Mouse (Mus musculus): ENCODE data around the gene 1700007K13Rik. TPM values are rescaled to one million over a fixed set of nuclear protein-coding genes. Genes with fewer than 3 reads are reported as not detected.

1700007K13Rik gene
- polyA plus RNA-seq, 1 experiment: 0.35 TPM

DNA sequence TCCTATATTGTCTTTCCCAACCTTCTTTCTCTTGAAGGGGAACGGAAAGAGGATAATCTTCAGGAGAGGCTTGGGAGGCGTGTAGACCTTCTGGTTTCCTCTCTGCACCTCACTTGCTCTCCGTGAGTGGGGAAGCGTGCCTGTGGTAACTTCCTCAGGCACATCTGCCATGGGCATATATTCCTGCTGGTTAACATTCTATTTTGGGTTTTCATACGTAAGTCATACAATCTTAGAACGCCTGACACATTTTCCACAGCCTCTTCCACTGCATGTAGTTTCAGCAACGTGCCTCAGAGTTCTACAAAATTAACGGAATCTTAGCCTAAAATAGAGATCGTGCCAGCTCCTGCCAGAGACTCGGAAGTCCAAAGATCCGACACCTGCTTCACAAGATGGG, 30.7 kb downstream of the 1700007K13Rik start:
- no peak for TF ChIP-seq GATA1 (IDR thresholded peaks at IDR 0.05; ENCODE audit: low read length)

DNA sequence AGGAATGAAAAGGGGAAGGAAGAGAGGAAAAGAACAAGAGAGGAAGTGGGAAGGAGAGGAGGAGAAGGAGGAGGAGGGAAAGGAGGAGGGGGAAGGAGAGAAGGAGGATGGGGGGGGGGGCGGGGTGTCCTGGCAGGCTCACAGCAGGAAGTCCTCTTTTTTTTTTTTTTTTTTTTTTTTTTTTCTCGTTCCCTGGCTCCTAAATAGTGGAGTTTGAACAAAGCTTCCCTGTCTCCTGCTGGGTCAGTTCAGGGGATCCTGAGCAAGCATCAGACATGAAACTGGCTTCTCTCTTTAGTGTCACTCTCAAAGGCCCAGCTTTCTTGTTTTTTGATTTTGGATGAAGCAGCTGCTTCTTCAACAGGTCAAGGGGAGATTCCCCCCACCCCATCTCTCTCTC, 32.6 kb downstream of the 1700007K13Rik start:
- TF ChIP-seq GATA1 (IDR thresholded peaks at IDR 0.05; ENCODE audit: low read length): no peak

DNA sequence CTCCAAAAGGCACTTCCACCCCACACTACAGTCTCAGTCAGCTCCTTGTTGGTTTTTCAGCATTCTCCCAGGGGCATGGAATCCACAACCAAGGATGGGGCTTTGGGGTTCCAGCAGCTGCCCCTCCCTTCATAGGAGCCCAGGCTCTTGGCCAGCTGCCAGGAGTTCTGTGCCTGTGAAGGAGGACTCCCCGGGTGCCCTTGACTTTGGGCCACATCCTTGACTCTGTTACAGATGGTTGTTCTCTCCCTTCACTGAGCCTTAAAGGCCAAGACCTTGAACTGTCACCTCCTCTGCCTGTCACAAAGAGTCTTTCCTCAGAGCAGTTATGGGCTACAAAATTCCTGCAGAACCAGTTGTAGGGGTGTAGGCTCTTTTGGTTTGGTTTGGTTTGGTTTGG, 33.3 kb downstream of the 1700007K13Rik start:
- no peak for TF ChIP-seq GATA1 (IDR thresholded peaks at IDR 0.05; ENCODE audit: low read length)

DNA sequence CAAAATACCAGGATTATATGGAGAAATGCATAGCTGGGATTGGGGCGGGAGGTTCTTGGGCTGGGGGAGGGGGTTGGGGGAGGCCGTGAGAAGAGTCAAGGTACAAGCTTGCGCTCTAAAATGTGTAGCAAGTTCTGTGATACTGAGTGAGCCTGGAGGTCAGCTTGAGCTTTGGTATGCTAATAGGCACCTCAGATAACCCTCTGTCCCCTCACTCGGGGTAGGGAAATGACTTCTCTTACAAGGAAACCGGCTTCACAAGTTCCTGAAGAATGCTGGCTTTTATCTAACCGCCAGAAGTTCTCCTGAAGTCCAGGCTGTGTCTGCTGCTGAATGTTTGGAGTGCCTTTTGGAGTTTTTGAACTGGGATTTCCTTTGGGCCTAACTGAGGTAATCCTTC, 35.3 kb downstream of the 1700007K13Rik start:
- no peak for TF ChIP-seq GATA1 (IDR thresholded peaks at IDR 0.05; ENCODE audit: low read length)

DNA sequence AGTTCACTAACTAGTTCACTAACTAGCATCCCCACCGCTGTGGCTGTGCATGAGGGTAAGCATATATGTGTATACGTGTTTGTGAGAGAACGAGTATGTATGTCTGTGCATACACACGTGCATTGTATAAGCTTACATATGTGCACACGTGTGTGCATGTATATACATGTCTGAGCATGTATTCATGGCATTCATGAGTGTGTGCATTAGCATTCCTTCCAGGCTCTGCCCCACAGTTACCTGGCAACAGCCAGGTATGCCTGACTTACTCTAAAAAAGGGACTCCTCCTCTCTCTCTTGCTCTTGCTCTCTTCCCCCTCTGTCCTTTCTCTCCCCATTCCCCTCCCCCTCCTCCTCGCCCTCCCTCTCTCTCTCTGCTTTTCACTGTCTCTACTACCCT, 38.9 kb downstream of the 1700007K13Rik start:
- no peak for TF ChIP-seq GATA1 (IDR thresholded peaks at IDR 0.05; ENCODE audit: low read length)

DNA sequence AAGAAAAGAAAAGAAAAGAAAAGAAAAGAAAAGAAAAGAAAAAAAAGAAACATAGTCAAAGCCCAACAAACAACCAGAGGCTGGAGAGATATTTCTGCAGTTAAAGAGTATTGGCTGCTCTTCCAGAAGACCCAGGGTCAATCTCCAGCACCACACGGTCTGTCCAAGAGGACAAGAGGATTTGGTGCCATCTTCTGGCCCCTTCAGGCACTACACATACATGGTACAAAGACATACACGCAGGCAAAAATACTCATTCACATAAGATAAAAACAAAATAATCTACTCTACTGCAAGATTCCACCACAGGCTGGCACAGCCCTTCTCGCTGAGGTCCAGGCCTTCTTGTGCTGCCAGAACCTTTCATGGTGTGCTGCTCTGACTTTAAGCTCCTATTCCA, 43.0 kb downstream of the 1700007K13Rik start:
- TF ChIP-seq GATA1 (IDR thresholded peaks at IDR 0.05; ENCODE audit: low read length): no peak

DNA sequence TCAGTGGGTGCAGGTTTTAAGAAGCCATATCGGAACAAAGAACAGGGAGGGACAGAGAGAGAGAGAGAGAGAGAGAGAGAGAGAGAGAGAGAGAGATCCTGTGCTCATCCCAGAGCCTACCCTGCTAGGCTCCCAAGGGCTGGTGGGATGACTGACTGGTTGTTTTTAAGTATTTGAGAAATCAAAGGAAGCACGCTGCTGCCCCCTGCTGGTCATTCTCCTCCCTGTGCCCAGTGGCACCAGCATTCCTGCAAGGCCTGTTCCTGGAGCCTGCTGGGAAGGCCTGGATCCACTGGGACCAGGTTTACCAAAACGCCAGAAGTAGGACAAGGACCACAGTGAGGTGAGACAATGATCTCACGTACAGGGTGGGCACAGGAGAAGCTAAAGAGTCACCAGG, 46.2 kb downstream of the 1700007K13Rik start:
- TF ChIP-seq GATA1 (IDR thresholded peaks at IDR 0.05; ENCODE audit: low read length): no peak

DNA sequence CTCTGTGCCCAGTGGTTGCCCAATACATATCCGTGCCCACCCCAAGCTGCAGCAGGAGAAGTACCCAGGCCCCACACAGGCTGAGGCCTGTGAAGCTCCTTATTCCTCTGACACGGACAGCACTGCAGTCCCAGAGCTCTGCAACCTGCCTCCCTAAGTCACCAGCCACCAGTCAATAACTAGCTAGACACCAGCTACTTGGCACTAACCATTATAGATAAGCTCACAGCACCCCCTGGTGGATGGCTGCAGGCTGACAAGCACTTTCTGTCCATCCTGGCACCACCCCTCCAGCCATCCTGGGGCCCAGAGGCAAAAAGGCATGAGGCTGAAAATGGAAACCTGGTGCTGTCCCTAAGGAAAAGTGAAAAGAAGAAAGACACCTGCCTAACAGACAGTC, 48.1 kb downstream of the 1700007K13Rik start:
- no peak for TF ChIP-seq GATA1 (IDR thresholded peaks at IDR 0.05; ENCODE audit: low read length)

DNA sequence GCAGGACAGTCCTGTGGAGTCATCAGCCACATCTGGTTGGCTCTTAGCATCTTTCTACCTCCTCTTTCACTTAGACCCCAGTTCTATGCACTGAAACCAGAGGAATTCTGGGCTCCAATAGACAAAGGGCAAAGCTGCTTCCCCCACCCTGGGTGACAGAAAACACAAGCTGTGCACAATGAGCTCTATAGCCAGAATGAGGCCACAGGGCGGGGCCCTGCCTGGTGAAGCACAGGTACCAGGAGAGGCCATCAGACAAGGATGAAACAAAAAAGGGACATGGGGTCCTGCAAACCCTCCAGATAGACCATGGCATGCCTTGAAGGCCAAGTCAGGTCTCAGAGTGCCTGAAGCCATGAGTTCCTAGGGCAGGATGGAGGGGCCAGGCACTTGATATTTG, 49.6 kb downstream of the 1700007K13Rik start:
- TF ChIP-seq GATA1 (IDR thresholded peaks at IDR 0.05; ENCODE audit: low read length): no peak

DNA sequence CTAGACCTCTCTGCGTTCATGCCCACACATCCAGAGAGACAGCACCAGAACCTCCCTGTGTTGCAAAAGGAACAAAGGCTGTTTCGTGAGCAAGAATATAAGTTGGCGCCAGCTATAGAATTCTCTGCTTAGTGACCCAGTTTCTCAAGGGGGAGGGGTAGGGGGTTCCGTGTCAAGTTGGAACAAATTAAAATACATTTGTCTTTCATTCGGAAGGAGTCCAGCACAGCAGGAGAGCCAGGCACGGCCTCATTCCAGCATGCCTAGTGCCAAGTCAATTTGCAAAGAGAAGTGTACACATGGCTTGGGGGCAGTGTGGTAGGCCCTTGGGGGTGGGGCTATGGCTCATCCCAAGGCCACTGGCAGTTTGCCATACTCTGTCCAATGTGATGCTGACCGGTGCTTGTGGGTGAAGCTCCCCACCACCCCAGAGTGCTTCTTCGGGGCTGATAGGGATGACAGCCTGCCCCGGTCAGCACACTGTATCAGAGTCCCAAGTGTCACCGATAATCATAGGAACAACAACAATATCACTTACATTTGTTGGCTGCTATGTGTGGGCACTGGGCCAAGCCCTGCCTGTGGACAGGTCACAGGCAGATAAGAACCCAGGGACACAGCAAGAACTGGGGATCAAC, 50.6 kb downstream of the 1700007K13Rik start:
- TF ChIP-seq GATA1 (IDR thresholded peaks at IDR 0.05; ENCODE audit: low read length): no peak

DNA sequence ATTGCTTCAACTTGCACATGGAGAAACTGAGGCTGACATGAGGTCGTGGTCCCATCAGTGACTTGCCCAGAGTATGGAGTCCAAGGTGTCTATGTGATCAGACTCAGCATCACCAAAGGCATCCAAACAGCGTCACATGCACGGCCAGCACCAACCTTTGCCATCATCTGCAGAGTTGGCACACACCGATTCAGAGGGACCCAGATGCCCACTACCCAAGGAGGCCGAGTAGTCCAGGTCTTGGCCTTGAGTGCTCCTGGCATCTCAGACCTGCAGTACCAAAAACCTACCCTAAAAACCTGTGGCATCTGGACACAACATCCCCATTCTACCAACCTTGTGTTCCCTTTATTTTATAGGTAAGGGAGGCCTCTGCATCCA, 51.4 kb downstream of the 1700007K13Rik start:
- TF ChIP-seq GATA1 (IDR thresholded peaks at IDR 0.05; ENCODE audit: low read length): no peak

DNA sequence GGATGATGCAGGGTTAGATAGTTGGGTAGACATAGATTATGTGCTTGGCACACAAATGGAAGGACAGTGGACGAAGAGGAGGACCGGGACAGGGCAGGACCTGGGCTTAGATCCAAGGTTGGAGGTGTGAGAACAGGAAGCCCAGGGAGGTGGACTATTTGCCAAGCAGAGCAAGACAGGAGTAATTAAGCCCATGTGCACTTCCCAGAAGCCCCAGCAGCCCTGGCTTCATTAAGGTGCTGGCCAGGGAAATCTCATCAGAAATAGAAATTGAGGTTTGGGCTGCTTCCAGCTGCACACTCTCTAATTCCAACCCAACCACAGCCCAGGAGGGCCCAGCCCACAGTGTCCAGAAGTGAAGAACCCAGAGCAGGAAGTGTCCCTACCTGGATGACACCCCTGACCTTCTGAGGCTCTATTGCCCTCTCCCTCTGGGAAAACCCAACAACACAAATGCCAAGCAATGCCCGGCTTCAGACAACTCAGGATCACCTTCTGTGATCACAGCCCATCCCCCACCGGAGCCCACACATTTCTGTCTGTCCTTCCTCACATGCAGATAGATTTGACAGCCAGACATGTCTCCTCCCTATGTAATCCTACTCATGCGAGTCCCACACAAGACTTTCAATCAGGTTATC, 51.9 kb downstream of the 1700007K13Rik start:
- no peak for TF ChIP-seq GATA1 (IDR thresholded peaks at IDR 0.05; ENCODE audit: low read length)

DNA sequence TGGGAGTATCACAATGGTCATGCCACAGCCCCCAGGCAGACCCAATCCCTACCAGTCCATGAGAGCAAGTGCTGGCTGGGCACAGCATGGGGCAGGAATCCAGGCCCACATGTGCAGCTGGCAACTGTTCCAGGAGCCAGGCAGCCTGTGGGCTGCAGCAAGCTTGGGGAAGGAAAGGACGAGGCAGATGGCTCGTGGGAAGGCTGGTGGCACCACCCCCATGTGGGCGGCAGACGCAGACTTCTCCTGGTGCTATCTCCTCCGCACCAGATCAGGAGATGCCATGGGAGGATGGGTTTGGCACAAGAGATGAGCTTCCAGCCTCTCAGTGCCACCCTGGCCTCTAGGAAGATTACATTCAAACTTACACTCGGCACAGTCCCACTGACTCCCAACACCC, 53.2 kb downstream of the 1700007K13Rik start:
- no peak for TF ChIP-seq GATA1 (IDR thresholded peaks at IDR 0.05; ENCODE audit: low read length)

Other genes with a start within 250 kb of the 1700007K13Rik start
- gene Ppp1r26, start 19.5 kb downstream of the 1700007K13Rik start, polyA plus RNA-seq (2012): not detected in 2 replicates
- 67.7 and 92.9 TPM in 2 replicates for gene Mrps2, start 1.7 kb upstream of the 1700007K13Rik start, polyA plus RNA-seq (2012)
- gene Gbgt1, start 30.6 kb upstream of the 1700007K13Rik start, polyA plus RNA-seq (2012): not detected in 2 replicates
- not detected in 2 replicates for gene Gm10134, start 39.8 kb upstream of the 1700007K13Rik start, polyA plus RNA-seq (2012)
- gene Ralgds, start 46.8 kb upstream of the 1700007K13Rik start, polyA plus RNA-seq (2012): not detected in 2 replicates
- gene Cel, start 97.1 kb upstream of the 1700007K13Rik start, polyA plus RNA-seq (2012): not detected in 2 replicates
- 17.8 and 20.5 TPM in 2 replicates for gene Gtf3c5, start 117.4 kb upstream of the 1700007K13Rik start, polyA plus RNA-seq (2012)
- 391 and 491 TPM in 2 replicates for gene Gfi1b, start 155.7 kb upstream of the 1700007K13Rik start, polyA plus RNA-seq (2012)
- 4.1 and 6.5 TPM in 2 replicates for gene Tsc1, start 174.9 kb upstream of the 1700007K13Rik start, polyA plus RNA-seq (2012)
- gene Spaca9, start 233.4 kb upstream of the 1700007K13Rik start, polyA plus RNA-seq (2012): 0.27 and 0.33 TPM in 2 replicates
- 0.10 and 0.24 TPM in 2 replicates for gene Ak8, start 233.8 kb upstream of the 1700007K13Rik start, polyA plus RNA-seq (2012)

Data from G1E-ER4 (cell line).